Mouse (Mus musculus) heart, embryonic 12.5 days (tissue): ENCODE data around the gene Col23a1. TPM values are rescaled to one million over a fixed set of nuclear protein-coding genes. Genes with fewer than 3 reads are reported as not detected.
A peak's percentile ranks its signal among the peaks of the same experiment; 100 is the strongest.

Source experiments
- ATAC-seq: fragments of 200-750 bp; cut with Nextera tagmentation; 2 replicates; pipeline ENCODE4 v1.8.0; 2017; ENCODE audit warnings: moderate TSS enrichment, moderate library complexity; ENCODE audit not compliant: insufficient number of reproducible peaks, low FRiP score
- H3K27ac ChIP-seq: fragments of 300-500 bp; sonication (generic); 2 replicates; pipeline ENCODE4 v1.5.1; 2016; ENCODE audit warnings: mild to moderate bottlenecking, moderate library complexity; ENCODE audit not compliant: poor library complexity, severe bottlenecking
- H3K27me3 ChIP-seq: fragments of 300-500 bp; sonication (generic); replicated peaks from 2 replicates; pipeline ENCODE4 v1.6.1; 2016; ENCODE audit warnings: mild to moderate bottlenecking, moderate library complexity
- H3K36me3 ChIP-seq: fragments of 300-500 bp; sonication (generic); 2 replicates; pipeline ENCODE4 v1.6.1; 2016; ENCODE audit warnings: mild to moderate bottlenecking, moderate library complexity
- H3K4me1 ChIP-seq: fragments of 300-500 bp; sonication (generic); replicated peaks from 2 replicates; pipeline ENCODE4 v1.6.1; 2016; ENCODE audit warnings: mild to moderate bottlenecking
- H3K4me2 ChIP-seq: fragments of 300-500 bp; sonication (generic); 2 replicates; pipeline ENCODE4 v1.6.1; 2016; ENCODE audit warnings: mild to moderate bottlenecking, moderate library complexity
- H3K4me3 ChIP-seq: fragments of 300-500 bp; sonication (generic); 2 replicates; pipeline ENCODE4 v1.5.1; 2016; ENCODE audit warnings: mild to moderate bottlenecking
- H3K9ac ChIP-seq: fragments of 300-500 bp; sonication (generic); 2 replicates; pipeline ENCODE4 v1.6.1; 2016; ENCODE audit warnings: mild to moderate bottlenecking, moderate library complexity
- H3K9me3 ChIP-seq: fragments of 300-500 bp; sonication (generic); replicated peaks from 2 replicates; pipeline ENCODE4 v1.6.1; 2016; ENCODE audit warnings: mild to moderate bottlenecking, moderate library complexity
- WGBS: fragments of 180-500 bp; shearing (Covaris S2); methylation state at CpG from one replicate; pipeline ENCODE4 v1.1.7; 2016; 5-methylcytosine and 5-hydroxymethylcytosine counted together
- polyA plus RNA-seq: library from polyadenylated mRNA; unstranded; fragments of >200 nt; fragmentation: Nextera tagmentation; extraction: Ambion mirVana; gene quantifications from 2 replicates; pipeline ENCODE4 v1.2.1, GENCODE M21; 2016

The Col23a1 gene
- 16.4 and 18.9 TPM in 2 replicates for polyA plus RNA-seq

DNA sequence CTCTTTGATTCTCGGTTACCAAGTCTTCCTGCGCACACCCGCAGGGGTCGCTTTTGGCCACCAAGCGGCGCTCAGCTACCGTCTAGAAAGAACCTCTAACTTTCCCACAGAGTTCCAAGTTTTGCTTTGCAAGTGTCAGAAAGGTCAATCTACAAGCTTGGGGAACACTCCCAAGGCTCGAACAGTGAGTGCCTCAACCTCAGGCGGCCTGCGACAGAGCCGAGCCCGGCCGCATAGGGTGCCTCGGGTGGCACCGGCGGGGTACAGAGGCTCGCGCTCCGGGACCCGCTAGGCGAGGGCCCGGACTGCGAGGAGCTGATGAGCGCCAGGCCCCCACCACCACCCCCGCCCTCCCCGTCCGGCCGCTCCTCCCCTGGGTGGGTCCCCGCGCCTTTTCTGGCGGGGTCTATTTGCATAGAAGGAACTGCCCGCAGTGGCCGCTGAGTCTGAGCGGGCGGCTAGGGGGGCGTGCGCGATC is at the start of gene Col23a1:
Col23a1 (plus strand) TSS at position 357 of the 478 bp plus-strand sequence.
- Histone ChIP-seq H3K27ac (peak within 1 kb of the TSS; percentile 72; the same call in 1 of the 2 replicates), H3K9me3 (no peaks in the 10 kb centered on the region), H3K27me3 (peaks cover 9% of the 10 kb centered on the region), H3K4me2 (peak within 1 kb of the TSS; percentile 87), H3K4me3 (peak within 1 kb of the TSS; percentile 85), H3K36me3 (0 out of 2 replicates have a peak, but pooled peaks cover 4% of the 10 kb centered on the region), H3K9ac (peak within 1 kb of the TSS; percentile 78), H3K4me1 (peaks cover 5% of the 10 kb centered on the region; the same call in 1 of the 2 replicates)
- ATAC-seq: peak; percentile 91
- under 1% methylated on average over 35 of the region's 38 CpGs for WGBS

DNA sequence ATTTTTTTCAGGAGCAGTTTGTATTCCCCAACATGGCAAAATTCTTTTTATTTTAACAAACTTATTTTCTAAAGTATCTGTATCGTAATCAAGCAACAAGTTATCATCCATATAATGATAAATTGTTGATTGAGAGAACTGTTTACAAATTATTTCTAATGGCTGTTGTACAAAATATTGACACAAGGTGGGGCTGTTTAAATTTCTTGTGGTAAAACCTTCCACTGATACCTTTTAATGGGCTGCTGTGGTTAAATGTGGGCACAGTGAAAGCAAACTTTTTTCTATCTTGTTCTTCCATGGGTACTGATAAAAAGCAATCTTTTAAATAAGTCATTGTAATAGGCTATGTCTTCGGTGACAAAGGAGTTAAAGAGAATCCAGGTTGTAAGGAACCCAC is 46.8 kb upstream of the Col23a1 start:
- Histone ChIP-seq H3K27me3 (no peaks in the 10 kb centered on the region; the same call in 1 of the 2 replicates), H3K9me3 (no peaks in the 10 kb centered on the region), H3K36me3 (no peaks in the 10 kb centered on the region), H3K4me2 (no peak overlapping the region), H3K27ac (no peak overlapping the region), H3K9ac (no peak overlapping the region), H3K4me3 (no peak overlapping the region), H3K4me1 (no peaks in the 10 kb centered on the region)
- no peak for ATAC-seq
- 71% methylated on average over 2 of the region's 2 CpGs for WGBS

DNA sequence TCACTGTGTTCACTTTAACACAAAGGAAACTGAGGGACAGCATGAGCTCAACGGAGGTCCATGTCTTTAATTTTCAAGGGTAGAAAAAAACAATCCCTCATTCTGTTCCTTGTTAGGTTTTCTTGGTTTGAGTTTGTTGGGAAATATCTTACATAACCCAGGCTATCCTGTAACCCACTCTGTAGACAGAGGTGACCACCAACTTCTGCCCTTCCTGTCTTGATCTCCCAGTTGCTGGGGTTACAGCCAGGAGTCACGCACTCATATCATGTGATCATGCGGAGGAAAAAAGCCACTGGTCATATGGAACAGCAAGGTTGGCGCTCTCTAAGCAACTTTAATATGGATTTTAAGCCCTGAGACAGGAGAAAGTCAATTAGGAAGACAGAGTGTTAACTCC is 32.7 kb upstream of the Col23a1 start:
- Histone ChIP-seq H3K9me3 (no peaks in the 10 kb centered on the region), H3K4me3 (no peak overlapping the region), H3K4me2 (no peak overlapping the region), H3K27me3 (no peaks in the 10 kb centered on the region), H3K9ac (no peak overlapping the region), H3K36me3 (no peaks in the 10 kb centered on the region), H3K27ac (no peak overlapping the region), H3K4me1 (no peaks in the 10 kb centered on the region)
- no peak for ATAC-seq
- 82% methylated on average over 4 of the region's 4 CpGs for WGBS

DNA sequence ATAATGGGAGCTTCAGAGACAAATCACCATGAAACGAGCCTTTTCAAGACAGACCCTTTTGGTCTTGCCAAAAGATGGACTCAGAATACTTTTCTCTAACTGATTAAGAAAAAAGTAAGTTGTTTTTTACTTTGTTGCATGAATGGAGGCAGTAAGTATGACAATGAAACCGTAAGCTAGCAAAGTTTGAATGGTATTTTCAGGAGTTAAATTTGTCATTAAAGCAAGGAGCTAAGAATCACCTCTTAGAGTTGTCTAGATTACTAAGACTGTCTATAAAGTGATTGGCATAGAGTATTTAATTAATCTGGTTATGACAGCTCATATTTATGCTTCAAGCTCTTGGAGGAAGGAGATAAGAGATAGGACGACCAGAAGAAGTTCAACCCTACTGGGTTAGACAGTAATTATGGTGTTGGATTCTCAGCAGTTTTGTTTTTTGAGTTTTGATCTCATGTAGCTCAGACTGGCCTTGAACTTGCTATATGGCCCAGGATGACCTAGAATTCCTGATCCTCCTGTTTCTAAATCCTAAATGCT is 28.0 kb upstream of the Col23a1 start, which contains the start of gene Clk4:
Clk4 (plus strand) TSS at position 51 of the 540 bp plus-strand sequence.
- no peaks in the 10 kb centered on the region for H3K27me3 ChIP-seq
- peak within 1 kb of the TSS; percentile 90 for H3K4me2 ChIP-seq
- WGBS: 80% methylated on average over 3 of the region's 3 CpGs
- no peak for ATAC-seq
- no peaks in the 10 kb centered on the region; the same call in 1 of the 2 replicates for H3K36me3 ChIP-seq
- H3K4me3 ChIP-seq: peak within 1 kb of the TSS; percentile 81
- peak within 1 kb of the TSS; percentile 93 for H3K27ac ChIP-seq
- H3K9ac ChIP-seq: peak within 1 kb of the TSS; percentile 76
- peaks cover 19% of the 10 kb centered on the region for H3K4me1 ChIP-seq
- H3K9me3 ChIP-seq: no peaks in the 10 kb centered on the region

DNA sequence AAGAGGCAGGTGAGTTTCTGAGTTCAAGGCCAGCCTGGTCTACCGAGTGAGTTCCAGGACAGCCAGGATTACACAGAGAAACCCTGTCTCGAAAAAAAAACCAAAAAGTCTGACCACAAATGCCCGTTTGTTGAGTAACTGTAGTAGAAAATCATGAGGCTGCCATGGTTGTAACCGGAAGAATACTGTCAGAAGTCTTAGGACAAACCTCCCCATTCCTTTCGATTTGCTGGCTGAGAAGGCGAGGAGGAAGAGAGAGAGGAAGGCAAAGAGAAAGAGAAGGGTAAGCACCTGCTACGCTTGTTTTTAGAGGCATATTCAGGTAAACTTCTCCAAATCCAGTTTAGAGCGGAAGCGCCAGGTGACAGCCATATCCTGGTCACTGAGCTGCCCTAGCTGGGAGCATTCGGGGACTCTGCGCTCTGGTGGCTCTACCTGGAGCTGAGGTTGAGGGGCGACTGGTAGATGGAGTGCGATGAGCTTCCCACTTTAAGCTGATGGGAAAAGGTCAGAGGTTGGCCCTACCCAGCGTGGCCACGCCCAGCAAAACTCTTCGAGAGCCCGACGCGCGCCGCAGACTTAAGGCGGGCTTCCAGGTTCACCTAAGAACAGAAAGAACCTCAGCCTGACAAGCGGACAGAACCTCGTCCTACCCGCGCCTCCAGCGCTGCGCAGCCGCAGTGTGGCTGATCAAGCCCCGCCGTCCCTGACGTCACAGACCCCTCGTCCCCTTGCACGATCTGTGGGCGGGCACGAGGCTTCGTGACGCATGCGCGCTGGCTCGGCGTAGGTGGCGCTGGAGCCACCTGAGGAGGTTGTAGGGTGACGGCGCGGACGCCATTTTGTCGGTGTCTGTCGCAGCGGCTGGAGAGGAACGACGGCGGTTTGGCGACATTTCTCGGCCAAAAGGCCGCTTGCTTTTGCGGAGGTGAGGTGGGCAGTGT is 27.1 kb upstream of the Col23a1 start, which contains the start of gene BC049762:
BC049762 (minus strand) TSS at position 705 of the 944 bp plus-strand sequence.
- H3K4me2 ChIP-seq: peak within 1 kb of the TSS; percentile 90
- 9% methylated on average over 57 of the region's 57 CpGs for WGBS
- H3K27me3 ChIP-seq: no peaks in the 10 kb centered on the region
- peaks cover 6% of the 10 kb centered on the region; the same call in 1 of the 2 replicates for H3K36me3 ChIP-seq
- peak within 1 kb of the TSS; percentile 93 for H3K27ac ChIP-seq
- peak within 1 kb of the TSS; percentile 93 for H3K9ac ChIP-seq
- peak within 1 kb of the TSS; percentile 81 for H3K4me3 ChIP-seq
- peaks cover 19% of the 10 kb centered on the region for H3K4me1 ChIP-seq
- ATAC-seq: peak; percentile 98
- H3K9me3 ChIP-seq: no peaks in the 10 kb centered on the region

DNA sequence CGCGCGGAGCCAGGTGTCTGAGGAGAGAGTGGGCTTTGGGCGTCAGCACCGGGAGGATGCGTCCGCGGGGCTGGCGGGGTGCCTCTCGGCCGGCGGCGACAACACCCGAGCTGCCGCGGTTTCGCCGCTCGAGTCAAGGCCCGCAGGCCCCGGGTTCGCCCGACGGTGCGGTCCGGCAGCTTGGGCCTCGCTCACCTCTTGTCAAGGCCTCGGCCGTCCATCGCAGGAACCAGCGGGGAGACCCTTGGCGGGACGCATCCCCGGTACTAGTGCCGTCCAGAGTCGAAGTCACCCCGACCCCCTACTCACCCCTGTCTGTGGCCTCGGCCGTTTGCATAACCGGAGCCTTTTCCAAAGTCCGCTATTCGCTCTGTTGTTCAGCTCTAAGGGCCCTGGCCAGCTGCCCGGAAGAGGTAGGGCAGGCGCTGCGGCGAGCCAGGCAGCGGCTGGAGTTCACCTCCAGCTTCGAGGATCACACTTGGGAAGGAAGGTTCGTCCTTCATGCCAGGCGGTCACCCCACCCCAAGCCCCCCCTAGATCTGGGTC is 26.4 kb upstream of the Col23a1 start:
- H3K36me3 ChIP-seq: peaks cover 6% of the 10 kb centered on the region; the same call in 1 of the 2 replicates
- peak overlapping the region; percentile 93 for H3K9ac ChIP-seq
- H3K27me3 ChIP-seq: no peaks in the 10 kb centered on the region
- H3K4me1 ChIP-seq: peaks cover 19% of the 10 kb centered on the region
- under 1% methylated on average over 50 of the region's 50 CpGs for WGBS
- peak; percentile 61 for ATAC-seq
- peak overlapping the region; percentile 88 for H3K4me2 ChIP-seq
- H3K4me3 ChIP-seq: peak overlapping the region; percentile 81
- H3K9me3 ChIP-seq: no peaks in the 10 kb centered on the region
- H3K27ac ChIP-seq: peak overlapping the region; percentile 93

DNA sequence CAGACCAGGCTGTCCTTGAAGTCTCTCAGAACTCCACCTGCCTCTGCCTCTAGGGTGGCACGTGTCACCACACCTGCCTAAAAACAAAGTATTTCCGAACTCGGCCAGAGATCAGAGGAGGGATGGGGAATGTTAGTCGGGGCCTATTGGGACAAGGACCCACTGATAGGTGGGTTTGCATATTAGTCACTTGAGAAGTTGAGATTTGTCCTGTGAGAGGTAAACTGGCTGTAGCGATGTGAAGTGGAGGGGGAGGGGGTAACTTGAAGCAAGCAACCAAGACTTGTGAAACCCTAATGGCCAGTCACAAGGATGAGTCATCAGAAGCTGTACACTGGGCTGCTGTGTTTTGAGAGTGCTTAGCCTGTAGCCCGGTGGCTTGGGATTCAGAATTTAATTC is 25.4 kb upstream of the Col23a1 start:
- H3K27ac ChIP-seq: no peak overlapping the region; the same call in 1 of the 2 replicates
- peaks cover 6% of the 10 kb centered on the region; the same call in 1 of the 2 replicates for H3K36me3 ChIP-seq
- peak overlapping the region; percentile 59; the same call in 1 of the 2 replicates for H3K9ac ChIP-seq
- 6% methylated on average over 6 of the region's 6 CpGs for WGBS
- ATAC-seq: no peak
- peak overlapping the region; percentile 88 for H3K4me2 ChIP-seq
- H3K4me3 ChIP-seq: peak overlapping the region; percentile 81
- H3K9me3 ChIP-seq: no peaks in the 10 kb centered on the region
- H3K4me1 ChIP-seq: peaks cover 19% of the 10 kb centered on the region
- no peaks in the 10 kb centered on the region for H3K27me3 ChIP-seq

DNA sequence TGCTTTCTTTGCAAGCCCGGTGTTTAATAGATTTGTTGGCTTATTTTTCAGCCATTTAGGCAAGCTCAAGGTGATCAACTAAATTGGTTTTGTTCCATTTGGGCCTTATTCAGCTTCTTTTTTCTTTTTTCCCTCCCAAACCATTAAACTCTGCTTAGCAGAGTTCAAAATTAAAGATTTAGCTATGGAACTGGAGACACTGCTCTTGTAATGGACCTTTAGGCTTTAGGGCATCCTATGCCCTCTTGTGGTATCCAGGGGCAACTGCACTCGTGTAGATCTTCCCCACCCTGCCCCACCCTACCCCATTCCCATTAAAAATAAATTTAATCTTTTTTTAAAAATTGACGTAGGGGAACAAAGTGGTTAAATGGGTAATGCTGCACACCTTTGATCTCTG is 24.4 kb upstream of the Col23a1 start:
- Histone ChIP-seq H3K36me3 (peaks cover 10% of the 10 kb centered on the region; the same call in 1 of the 2 replicates), H3K9me3 (no peaks in the 10 kb centered on the region), H3K4me1 (peaks cover 19% of the 10 kb centered on the region), H3K27me3 (no peaks in the 10 kb centered on the region), H3K4me3 (peak overlapping the region; percentile 81), H3K9ac (peak overlapping the region; percentile 52; the same call in 1 of the 2 replicates), H3K4me2 (peak overlapping the region; percentile 88), H3K27ac (no peak overlapping the region)
- no peak for ATAC-seq
- 59% methylated on average over 3 of the region's 3 CpGs for WGBS

DNA sequence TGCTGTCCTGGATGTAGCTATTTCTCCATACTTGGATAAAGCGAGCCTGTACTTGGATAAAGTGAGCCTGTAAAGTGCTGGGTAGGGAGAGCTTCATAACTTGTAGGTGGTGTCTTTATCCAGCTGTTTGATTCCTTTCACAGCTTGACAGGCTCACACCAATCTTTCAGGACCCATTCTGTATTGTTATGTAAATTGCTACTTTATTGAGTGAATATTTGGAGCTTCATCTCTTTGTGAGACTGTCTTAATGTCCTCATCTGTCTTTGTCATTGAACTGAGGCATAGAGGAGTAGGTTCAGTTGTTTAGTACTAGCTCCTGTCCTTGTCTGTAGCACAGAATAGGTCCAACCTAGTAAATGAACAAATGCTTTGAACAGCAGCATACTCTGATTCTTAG is 15.3 kb upstream of the Col23a1 start:
- WGBS: 95% methylated on average over 1 of the region's 1 CpGs
- Histone ChIP-seq H3K9me3 (no peaks in the 10 kb centered on the region), H3K27me3 (no peaks in the 10 kb centered on the region), H3K4me2 (no peak overlapping the region), H3K4me3 (no peak overlapping the region), H3K27ac (no peak overlapping the region), H3K36me3 (peaks cover 63% of the 10 kb centered on the region), H3K4me1 (no peaks in the 10 kb centered on the region), H3K9ac (no peak overlapping the region)
- ATAC-seq: no peak

DNA sequence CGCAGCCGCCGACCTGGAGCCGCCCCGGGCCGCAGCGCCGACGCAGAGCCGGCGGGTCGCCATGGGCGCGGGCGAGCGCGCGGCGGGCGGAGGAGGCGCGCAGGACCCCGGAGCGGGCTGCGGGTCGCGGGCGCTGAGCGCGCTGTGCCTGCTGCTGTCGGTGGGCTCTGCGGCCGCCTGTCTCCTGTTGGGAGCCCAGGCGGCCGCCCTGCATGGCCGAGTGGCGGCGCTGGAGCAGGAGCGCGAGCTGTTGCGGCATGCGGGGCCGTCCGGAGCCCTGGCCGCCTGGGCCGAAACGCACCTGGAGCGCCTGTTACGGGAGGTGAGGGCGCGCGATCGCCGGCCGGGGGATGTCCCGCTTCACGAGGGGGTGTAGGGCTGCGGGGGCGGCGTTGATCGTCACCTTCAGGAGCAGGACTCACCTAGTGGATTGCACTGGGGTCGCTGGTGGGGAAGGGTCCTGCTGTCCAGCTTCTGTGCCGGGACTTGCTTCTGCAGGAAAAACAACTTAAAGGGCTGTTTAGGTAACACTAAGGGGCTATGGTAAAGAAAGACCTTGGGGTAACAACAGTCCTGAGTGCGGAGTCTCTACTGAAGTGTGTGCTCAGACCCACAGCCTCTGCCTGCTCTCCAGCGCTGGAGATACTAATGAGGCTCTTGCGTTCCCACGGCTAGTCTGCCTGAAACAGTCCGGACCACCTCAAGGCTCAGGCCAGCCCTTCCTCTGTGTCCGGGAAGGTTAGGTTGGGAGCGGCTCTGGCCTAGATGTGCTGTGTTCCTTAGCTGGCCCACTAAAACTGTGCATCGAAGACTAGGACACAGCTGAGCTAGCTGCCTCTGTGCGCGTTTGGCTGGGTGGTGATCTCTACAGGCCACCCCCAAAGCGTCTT is 591 bp downstream of the Col23a1 start:
- Histone ChIP-seq H3K9ac (peak overlapping the region; percentile 78), H3K27ac (peak overlapping the region; percentile 72; the same call in 1 of the 2 replicates), H3K4me1 (peaks cover 5% of the 10 kb centered on the region; the same call in 1 of the 2 replicates), H3K27me3 (peaks cover 9% of the 10 kb centered on the region), H3K4me2 (peak overlapping the region; percentile 87), H3K9me3 (0 out of 2 replicates have a peak, but pooled peaks cover 2% of the 10 kb centered on the region), H3K36me3 (0 out of 2 replicates have a peak, but pooled peaks cover 5% of the 10 kb centered on the region), H3K4me3 (peak overlapping the region; percentile 85)
- 6% methylated on average over 74 of the region's 74 CpGs for WGBS
- peak; percentile 75 for ATAC-seq
